Mouse (Mus musculus) megakaryocyte, embryonic 14.5 days (primary cell): ENCODE data around the gene Vps13d.

ENCODE experiments used
- FLI1 ChIP-seq: IDR thresholded peaks from 2 replicates; pipeline ENCODE4 v1.6.1; 2012; ENCODE audit warnings: low read length, inconsistent platforms, mixed read lengths
- GATA1 ChIP-seq: IDR thresholded peaks from 3 replicates; pipeline ENCODE4 v1.6.1; 2012; ENCODE audit warnings: mixed read lengths, low read length, inconsistent platforms, borderline replicate concordance

GRCm38 (mm10) chr4:145058749-145059442, 135.9 kb downstream of the Vps13d start:
- TF ChIP-seq GATA1 (no peak), FLI1 (no peak)
